Mouse (Mus musculus) left cerebral cortex, adult 9 months (tissue): ENCODE measurements around the gene Pif1.
A peak's percentile ranks its signal among the peaks of the same experiment; 100 is the strongest.

Experiments used
- DNase-seq, 2 experiments: peaks; one replicate each; pipeline ENCODE4 v3.0.0; 2022; ENCODE audit warnings: low spot score in 2 of 2

Pif1 gene

DNA sequence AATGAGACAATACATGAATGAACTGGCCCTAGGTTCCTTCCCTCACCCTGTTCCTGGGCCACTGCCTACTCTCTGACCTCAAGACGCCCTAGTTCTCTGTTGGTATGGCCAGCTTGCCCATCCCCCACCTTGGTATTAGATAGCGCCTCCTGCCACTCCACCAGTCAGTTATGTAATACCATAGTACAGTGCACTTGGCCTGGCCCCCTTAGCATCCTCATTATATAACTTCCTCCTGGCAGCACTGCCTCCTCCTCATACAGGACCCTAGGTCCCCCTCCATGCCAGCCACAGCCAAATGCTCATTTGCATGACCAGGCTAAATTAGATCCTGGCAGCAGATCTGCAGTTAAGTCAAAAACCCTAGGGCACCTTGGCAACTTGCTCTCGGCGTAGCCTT lies 25.9 kb upstream of the Pif1 start:
- DNase-seq = no peak

DNA sequence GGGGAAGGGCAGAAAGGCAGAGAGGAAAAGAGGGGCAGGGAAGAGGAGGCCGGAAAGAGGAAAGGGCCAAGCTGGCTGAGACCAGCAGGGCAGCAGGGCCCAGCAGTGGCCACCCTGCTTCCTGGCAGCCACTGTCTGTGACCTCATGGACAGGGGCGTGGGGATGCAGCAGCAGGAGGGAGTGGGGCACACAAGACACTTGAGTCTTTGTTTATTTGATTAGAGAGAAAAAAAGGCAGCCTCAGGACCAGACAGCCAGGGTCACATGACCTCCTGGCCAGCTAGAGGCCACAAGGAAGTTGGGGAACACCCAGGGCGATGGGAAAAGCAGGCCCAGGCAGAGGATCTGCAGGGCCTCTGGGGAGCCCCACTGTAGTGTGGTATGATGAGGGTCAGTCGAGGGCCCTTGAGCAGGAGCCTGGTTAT lies 24.9 kb upstream of the Pif1 start:
- DNase-seq = peak; percentile 64 to 70

DNA sequence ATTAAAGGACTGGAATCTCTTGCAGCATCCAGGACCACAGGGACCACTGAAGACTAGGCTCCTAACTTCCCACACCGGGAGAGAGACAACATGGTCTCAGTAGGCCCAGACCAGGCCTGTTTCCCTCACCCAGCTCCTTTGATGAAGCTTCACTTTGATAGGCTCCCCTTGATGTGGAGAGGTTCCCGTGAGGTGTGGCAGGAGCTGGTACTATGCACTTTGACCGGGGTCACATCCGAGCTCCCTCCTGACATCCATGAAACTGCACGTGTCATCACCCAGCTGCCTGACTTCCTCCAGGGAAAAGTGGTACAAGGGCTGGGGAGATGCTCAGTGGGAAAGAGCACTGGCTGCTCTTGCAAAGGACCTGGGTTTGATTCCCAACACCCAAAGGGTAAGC lies 23.9 kb upstream of the Pif1 start:
- no peak for DNase-seq

DNA sequence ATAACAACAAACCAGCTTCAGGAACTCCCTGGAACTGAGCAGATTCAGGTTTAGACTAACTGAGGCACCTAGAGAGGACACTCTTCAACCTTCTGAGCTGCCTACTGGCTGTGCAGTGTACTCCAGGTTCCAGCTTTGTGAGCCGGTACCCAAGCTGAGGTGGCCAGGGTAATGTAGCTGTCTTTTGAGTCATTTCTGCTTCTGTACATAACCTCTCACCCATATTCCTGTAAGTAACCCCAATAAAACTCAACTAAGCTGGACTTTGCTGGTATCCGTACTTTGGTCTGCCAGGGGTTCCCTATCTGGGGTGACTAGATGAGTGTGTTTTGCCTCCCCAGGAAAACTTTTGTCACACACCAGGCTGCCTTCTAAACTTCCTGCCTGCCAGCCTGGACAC lies 22.3 kb upstream of the Pif1 start:
- no peak for DNase-seq

DNA sequence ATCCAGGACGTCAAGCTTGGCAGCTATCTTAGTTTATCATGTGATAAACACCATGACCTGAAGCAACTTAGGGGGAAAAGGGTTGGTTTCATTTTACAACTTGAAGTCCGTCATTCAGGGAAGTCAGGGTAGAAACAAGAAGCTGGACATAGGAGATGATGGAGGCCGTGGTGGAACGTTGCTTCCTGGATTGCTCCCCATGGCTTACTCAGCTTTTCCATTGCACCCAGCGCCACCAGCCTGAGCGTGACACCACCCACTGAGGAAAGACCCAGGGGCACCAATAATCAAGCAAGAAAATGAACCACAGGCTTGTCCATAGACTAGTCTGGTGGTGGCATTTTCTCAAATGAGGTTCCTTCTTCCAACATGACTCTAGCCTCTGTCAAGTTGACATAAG lies 18.2 kb upstream of the Pif1 start:
- DNase-seq = no peak

DNA sequence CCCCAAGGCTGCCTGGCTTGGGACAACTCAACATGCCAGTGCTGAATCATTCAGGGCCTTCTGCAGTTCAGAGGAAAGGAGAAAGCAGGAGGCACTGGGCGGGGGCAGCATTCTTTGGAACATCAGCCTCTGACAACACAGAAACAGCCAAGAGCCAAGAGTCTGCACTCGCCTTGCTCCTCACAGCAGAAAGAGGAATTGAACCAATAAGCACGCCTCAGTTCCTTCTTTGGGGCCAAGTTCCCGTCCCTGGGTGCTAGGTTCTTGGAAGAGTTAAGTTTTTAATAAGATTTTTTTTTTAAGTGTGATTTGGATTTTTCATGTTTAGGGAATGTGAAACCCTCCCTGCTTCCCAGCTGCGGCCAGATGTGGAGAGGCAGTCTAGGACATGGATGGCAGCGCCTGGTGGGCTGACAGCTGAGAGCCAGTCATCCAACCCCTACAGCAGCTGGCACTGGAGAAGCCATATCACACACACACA lies 17.4 kb upstream of the Pif1 start:
- DNase-seq = no peak

DNA sequence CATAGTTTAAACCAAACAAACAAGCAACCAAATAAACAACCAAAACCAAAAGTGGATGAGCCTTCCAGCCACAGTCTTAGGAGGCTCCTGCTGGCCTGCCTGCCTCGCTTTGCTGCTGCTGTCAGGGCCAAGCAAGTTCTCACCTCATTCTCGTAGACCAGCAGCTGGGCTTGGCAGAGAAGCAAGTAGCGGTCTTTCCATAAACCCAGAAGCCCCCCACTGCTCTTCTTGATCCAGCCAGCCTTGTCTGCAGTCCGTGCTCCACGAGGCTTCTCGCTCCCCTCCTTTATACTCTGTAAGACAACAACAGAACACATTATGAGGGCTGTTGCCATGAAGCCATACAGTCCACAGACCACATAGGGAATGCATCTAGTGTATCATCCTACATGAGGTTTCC lies 14.1 kb upstream of the Pif1 start:
- no peak for DNase-seq

DNA sequence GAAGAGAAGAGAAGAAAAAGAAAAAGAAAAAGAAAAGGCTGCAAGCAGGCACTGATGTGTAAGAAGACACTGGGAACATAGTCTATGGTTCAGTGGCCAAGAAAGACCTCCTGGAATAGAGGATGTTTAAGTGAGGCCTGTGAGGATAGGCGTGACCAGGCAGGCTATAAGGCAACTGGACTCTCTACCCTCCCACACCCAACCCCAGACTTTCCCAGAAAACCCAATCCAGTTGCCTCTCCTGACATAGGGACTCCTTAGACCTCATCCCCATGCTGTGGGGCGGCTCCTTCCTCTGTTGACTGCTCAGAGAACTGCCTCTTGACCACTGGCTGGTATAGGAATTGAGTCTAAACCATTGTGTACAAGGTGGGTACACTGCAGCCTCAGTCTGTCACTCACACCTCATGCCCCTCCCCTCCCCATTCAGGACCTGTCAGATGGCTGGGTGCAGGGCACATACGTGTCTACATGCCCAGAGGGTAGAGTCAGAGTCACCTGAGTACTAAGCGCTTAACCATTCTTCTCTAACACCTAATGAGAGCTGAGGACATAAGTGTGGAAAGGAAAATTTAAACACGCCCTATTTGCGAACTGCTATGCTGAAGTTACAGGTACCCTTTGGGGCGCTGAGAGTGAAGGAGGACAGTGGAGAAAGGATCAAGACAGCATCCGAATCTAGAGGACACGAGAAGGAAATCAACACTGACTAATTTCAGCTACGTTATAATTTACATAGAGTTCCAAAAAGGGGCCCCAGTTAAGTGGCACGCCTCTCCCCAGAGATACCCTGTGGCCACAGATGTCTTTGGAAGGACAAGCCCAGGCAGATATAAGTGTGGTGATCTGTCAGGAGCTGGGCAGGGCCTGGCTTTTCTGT lies 12.2 kb upstream of the Pif1 start:
- no peak for DNase-seq

DNA sequence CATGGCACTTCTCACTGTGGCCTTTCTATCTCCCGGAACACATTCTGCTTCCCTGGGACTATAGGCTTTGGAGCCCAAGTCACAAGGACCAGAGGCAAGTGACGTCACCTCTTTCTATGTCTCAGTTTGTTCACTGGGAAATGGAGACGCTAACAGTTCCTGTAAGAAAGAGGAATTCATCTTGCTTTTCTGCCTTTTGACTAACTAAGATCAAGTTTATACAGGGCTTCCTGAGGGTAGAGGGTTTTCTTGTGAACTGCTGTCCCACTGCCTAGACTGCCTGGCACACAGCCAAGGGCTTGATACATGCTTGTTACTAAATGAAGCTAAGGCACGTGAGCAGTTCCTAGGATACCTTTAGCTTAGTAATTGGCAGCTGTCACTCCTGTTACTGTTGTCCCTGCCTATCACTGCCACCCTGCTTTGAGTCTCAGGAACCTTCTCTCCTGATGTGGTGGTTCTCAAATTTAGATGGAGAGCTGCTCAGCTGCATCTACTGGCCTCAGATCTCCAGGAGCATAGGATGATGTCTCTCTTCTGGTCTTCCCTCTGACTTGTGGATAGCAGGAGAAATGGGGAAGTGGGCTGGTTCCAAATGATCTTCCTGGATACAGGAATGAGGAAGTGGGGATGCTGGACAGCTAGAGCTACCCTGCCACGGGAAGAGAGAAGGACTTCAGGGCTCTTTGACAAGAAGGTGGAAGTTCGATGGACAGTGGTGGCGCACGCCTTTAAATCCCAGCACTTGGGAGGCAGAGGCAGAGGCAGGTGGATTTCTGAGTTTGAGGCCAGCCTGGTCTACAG lies 11.4 kb upstream of the Pif1 start:
- no peak for DNase-seq

DNA sequence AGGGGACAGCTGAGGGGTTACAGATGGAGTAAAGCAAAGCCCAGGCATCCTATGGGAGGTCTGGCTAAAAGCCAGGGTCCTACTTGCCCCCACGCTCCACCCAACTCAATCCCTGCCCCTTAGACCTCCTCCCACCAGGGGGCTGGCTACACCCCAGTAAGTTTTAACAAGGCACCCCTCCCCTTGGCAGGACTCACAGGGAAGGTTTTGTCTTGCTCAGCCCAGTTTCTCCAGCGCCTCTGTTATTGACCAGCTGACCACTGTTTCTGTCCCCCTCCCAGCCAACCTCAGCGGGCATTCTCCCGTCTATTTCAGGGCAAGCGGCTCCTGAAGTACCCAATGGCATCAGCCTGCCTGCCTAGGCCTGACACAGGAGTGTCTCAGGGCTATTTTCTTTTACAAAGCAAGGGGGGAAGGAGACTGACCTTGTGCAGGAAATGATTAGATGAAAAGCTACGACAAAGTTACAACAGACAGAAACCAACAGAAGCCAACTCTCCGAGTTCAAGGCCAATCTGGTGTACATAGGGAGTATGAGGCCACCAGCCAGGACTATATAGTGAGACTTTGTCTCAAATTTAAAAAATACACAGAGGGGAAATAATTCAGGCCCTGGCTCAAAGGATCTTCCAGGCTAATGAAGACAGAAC lies 10.0 kb upstream of the Pif1 start:
- peak in 1 of 2 experiments; percentile 24 for DNase-seq

DNA sequence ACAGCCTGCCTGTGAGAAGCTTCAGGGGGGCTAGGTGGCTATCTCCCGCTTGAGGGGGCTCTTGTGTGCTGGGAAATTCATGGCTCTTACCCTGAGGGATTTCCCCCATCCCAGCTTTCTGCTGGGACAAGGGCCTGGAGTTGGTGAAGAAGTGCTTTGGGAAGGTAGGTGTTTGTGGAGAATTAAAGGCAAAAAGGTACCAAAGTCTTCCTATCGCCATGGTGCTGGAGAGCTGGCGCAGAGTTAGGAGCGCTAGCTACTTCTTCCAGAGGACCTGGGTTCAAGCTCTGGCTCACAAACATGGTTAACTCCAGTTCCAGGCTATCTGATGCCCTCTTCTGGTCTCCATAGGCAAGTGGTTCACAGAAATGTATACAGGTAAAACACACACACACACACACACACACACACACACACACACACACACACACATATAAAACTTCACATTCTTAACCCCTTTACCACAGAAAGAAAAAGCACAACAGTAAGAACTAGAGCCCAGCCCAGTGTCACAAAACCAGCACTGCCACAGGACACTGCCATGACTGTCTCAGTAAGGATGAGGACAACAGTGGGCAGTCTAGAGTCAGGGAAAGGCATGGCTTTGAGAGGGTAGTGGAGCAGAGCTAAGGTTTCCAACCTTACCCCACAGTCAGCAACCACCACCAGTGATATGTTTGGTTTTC lies 9.3 kb upstream of the Pif1 start:
- DNase-seq = no peak

DNA sequence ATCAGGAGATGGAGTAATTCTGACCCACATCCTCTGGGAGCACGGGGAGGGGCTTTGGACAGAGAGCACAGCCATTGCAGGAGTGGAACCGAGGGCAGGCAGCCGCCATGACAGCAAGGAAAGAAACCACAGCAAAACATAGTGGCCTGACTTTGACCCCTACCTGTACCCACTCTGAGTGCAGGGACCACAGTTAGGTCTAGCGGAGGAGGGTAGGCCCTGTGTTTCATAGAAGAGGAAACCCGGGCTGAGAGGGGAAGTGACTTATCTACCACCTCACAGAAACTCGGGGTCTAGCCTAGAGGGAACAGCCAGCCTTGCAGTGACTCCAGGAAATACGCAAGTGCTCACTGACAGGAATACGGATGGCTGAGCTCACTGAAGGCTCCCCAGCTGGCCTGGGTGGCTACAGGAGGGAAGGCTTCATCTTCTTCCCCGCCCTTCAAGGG lies 8.1 kb upstream of the Pif1 start:
- DNase-seq = no peak

DNA sequence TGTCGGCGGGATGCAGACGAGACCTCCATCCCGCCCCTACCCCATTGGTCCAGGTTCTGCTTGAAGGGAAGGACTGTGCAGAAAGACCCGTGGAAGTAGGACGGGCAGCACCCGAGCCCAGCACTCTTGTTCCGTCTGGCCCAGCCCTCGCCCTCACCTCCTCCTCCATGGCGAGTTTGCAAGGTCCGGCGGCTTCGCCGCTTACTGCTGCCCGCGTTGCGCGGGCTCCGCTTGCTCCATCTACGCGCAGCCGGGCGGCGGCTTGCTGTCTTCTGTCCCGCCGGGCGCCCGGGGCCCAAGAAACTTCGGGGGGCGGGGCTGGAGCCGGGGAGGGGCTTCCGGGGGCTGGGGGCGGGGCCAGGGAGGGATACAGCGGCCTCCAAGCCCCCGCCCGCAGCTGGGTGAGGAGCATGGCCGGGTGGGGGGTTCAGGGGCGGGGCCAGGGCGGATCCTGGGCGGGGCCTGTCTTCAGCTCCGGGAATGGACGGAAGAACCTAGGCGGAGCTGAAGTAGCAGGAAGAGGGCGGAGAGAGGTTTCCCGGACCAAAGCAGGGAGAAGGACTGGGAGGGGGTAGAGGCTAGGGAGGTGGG lies 7.1 kb upstream of the Pif1 start, which contains the start of gene Plekho2:
Plekho2 (minus strand) TSS at position 260 of the 591 bp plus-strand sequence.
- peak; percentile 80 to 81 for DNase-seq

DNA sequence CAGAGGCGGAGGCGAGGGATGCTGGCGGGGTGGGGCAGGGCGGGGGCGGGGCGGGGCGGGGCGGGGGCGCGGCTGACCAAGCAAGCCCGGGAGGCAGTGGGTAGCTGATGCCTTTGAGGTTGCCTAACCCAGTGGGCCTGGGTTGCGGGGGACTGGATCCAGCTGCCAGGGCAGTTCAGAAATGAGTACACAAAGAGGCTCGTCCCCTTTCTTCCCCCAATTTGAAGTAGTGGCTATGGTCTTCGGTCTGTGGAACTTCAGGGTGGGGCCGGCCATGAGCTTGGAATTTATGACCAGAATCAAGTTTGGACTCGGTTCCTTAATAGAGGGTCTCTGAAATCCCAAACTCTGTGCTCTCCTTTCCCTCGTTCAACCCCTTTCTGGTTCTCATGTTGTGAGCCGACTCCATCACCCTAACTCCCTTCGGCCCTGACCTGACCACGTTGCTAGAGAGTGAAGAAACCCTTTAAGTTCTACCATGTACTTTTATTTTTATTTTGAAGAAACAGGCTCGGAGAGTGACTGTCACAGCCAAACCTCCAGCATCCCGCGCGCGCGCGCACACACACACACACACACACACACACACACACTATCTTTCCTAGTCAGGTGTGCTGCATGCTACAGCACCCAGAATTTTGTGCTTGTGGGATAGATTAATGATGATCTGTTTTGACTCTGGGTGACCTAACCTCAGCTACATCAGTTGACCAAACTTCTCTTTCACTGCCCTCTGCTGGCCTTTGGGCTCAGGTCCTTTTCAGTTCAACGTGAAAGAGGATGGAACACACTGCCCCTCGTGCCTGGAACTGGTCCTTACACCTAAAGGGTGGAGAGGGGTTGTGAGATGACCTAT lies 6.3 kb upstream of the Pif1 start:
- peak in 1 of 2 experiments; percentile 82 for DNase-seq

DNA sequence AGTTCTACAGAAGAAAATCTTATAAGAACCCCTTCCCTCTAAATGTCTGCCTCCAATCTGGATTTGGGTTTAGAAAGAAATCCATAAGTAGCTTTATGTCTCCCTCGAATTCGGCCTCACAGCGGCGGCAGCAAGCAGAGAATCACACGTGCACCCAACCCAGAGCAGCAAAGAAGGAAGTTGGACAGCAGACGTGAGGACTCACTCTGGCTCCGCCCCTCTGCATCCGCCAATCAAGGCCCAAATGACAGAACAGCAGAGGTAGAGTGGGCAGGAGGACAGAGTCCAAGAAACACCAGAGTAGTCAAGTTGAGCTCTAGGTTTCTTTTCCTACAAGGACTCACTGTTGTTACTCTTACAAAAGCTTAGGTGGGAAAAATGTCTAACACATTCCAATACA lies 3.9 kb upstream of the Pif1 start:
- DNase-seq = no peak

DNA sequence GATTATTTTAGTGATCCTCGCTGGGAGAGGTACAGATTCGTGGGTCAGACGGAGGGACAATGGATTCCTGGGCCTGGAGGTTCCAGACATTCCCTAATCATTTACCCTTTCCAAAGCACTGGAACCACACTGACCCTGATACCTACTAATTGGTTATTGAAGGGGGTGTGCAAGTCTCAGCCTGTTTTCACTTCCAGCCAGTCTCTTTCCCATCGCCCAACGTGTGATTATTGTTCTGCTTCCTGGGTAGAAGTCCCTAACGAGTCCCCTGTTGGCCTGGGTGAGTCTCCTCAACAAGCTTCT lies 261 bp downstream of the Pif1 start:
- DNase-seq = no peak

DNA sequence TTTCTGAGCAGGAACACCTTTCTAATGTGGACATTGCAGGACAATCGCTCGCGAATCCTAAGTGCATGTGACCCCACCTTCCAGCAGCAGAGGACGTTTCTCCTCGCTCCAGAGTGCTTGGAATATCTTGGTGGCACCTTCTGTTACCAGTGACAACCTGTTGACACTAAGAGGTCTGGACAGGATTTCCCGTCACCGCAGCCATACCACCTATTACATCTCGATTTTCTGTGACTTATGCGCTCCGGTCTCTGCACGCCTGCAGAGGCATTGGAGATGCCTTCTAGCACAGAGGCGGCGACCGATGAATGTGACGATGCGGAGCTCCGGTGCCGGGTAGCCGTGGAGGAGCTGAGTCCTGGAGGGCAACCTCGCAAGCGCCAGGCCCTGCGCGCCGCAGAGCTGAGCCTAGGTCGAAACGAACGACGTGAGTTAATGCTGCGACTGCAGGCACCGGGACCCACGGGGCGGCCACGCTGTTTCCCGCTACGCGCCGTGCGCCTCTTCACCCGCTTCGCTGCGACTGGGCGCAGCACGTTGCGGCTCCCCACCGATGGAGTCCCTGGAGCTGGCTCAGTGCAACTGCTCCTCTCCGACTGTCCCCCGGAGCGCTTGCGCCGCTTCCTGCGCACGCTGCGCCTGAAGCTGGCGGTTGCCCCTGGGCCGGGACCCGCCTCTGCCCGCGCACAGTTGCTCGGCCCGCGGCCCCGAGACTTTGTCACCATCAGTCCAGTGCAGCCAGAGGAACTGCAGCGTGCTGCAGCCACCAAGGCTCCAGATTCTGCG lies 806 bp downstream of the Pif1 start:
- DNase-seq = no peak

DNA sequence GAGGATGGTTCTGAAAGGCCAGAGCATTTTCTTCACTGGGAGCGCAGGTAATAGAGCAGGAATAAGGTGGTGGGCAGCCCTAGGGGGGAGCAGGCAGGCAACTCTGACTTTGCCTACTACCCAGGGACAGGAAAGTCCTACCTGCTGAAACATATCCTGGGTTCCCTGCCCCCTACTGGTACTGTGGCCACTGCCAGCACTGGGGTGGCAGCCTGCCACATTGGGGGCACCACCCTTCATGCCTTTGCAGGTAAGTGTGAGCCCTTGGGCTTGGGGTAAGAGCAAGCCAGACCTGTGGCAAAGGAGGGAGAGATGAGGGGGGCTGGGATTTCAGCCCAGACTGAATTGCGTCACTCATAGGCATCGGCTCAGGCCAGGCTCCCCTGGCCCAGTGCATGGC lies 2.1 kb downstream of the Pif1 start:
- no peak for DNase-seq

DNA sequence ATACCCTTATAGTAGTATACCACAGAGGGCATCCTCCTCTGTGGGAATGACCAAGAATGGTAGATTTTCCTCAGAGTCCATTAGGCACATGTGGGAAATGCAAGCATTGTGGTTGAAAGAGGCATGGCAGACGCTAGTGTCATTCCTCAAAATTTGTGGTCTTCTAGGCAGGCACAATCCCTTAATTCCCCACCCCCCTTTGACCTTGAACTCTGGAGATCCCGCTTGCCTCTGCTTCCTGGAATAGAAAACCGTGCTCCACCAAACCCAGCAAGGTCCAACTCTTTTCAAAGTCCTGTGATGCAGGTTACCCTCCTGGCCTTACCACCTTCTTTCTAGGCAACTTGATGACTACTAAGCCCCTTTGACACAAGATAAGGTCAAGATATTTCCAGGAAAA lies 5.8 kb downstream of the Pif1 start:
- no peak for DNase-seq

DNA sequence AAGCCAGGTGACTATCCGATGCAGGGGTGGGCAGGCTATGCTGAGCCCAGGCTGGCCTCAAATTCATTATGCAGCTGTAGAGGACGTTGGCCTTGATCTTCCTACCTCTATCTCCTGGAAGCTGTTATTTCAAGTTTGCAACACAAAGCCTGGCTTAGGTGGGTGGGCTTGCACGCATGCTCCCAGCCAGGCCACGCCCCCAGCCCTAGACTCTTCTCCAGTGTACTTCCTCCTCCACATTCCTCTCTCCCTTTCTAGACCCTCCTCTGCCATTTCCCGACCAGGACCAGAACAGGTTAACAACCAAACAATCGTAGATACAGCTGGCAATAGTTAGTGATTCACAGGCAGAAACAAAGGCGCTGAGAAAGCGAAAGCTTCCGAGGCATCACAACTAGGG lies 6.6 kb downstream of the Pif1 start:
- no peak for DNase-seq
